Mouse (Mus musculus) midbrain, postnatal 0 days (tissue): ENCODE data around the gene Dnmbp. TPM values are rescaled to one million over a fixed set of nuclear protein-coding genes. Genes with fewer than 3 reads are reported as not detected.
A peak's percentile ranks its signal among the peaks of the same experiment; 100 is the strongest.

Source experiments
- ATAC-seq: fragments of 200-750 bp; cut with Nextera tagmentation; 2 replicates; pipeline ENCODE4 v1.8.0; 2017; ENCODE audit warnings: moderate number of reproducible peaks, mild to moderate bottlenecking, moderate TSS enrichment, moderate library complexity; ENCODE audit not compliant: low FRiP score
- DNase-seq: peaks from one replicate; pipeline ENCODE4 v3.0.0-alpha.2; 2015; ENCODE audit warnings: low spot score
- H3K27ac ChIP-seq: fragments of 300-500 bp; sonication (generic); 2 replicates; pipeline ENCODE4 v1.5.1; 2014; ENCODE audit warnings: low read depth, mild to moderate bottlenecking, low read length, mixed read lengths
- H3K27me3 ChIP-seq: fragments of 300-500 bp; sonication (generic); 2 replicates; pipeline ENCODE4 v1.6.1; 2014; ENCODE audit warnings: low read length, control low read depth, mixed read lengths; ENCODE audit not compliant: insufficient read depth
- H3K36me3 ChIP-seq: fragments of 300-500 bp; sonication (generic); 2 replicates; pipeline ENCODE4 v1.6.1; 2014; ENCODE audit warnings: low read length, control low read depth, mixed read lengths; ENCODE audit not compliant: insufficient read depth
- H3K4me1 ChIP-seq: fragments of 300-500 bp; sonication (generic); 2 replicates; pipeline ENCODE4 v1.6.1; 2014; ENCODE audit warnings: mild to moderate bottlenecking, control low read depth, antibody characterized with exemption, low read length, mixed read lengths; ENCODE audit not compliant: insufficient read depth
- H3K4me2 ChIP-seq: fragments of 300-500 bp; sonication (generic); 2 replicates; pipeline ENCODE4 v1.6.1; 2014; ENCODE audit warnings: low read depth, mild to moderate bottlenecking, low read length, mixed read lengths; ENCODE audit not compliant: poor library complexity, severe bottlenecking
- H3K4me3 ChIP-seq: fragments of 300-500 bp; sonication (generic); 2 replicates; pipeline ENCODE4 v1.5.1; 2014; ENCODE audit warnings: low read depth, mild to moderate bottlenecking, low read length, moderate library complexity
- H3K9ac ChIP-seq: fragments of 300-500 bp; sonication (generic); replicated peaks from 2 replicates; pipeline ENCODE4 v1.6.1; 2014; ENCODE audit warnings: mild to moderate bottlenecking, low read length, moderate library complexity, mixed read lengths; ENCODE audit not compliant: poor library complexity, severe bottlenecking
- H3K9me3 ChIP-seq: fragments of 300-500 bp; sonication (generic); 2 replicates; pipeline ENCODE4 v1.6.1; 2016; ENCODE audit warnings: low read length, control low read depth
- CTCF ChIP-seq: IDR thresholded peaks from 2 replicates; pipeline ENCODE4 v1.5.1; 2016; ENCODE audit warnings: antibody characterized with exemption, mild to moderate bottlenecking
- WGBS: fragments of 180-500 bp; shearing (Covaris S2); extraction: QIAGEN DNeasy Blood & Tissue Kit; methylation state at CpG from one replicate; pipeline ENCODE4 v1.1.7; 2014; 5-methylcytosine and 5-hydroxymethylcytosine counted together
- polyA plus RNA-seq: library from polyadenylated mRNA; unstranded; fragments of >200 nt; fragmentation: Nextera tagmentation; extraction: Ambion mirVana; gene quantifications from 2 replicates; pipeline ENCODE4 v1.2.1, GENCODE M21; 2015
- total RNA-seq: library from RNA; depleted of rRNA; stranded (reverse); fragments of >200 nt; gene quantifications from 2 replicates; pipeline ENCODE4 v1.2.3, GENCODE M21; 2014

Gene Dnmbp
- total and polyA plus RNA-seq, 2 experiments from 2014 or later, result 5.6 to 11.7 TPM

- H3K27ac ChIP-seq, result no peak overlapping the region
- TF ChIP-seq CTCF, result no peak
- ATAC-seq (no peak), DNase-seq (no peak)
- no peak overlapping the region for H3K4me2 ChIP-seq
- no peaks in the 10 kb centered on the region for H3K9me3 ChIP-seq
- no peak overlapping the region for H3K9ac ChIP-seq
- peaks cover 14% of the 10 kb centered on the region; the same call in 1 of the 2 replicates for H3K36me3 ChIP-seq
- no peak overlapping the region for H3K4me3 ChIP-seq
- no peaks in the 10 kb centered on the region for H3K27me3 ChIP-seq
- WGBS, result 85% methylated on average over 9 of the region's 9 CpGs
- no peaks in the 10 kb centered on the region for H3K4me1 ChIP-seq
Observed at GRCm38 (mm10) chr19:43843184-43843583, 96.8 kb downstream of the Dnmbp start.

- ATAC-seq (no peak), DNase-seq (peak; percentile 90)
- Histone ChIP-seq H3K36me3 (no peaks in the 10 kb centered on the region), H3K27ac (no peak overlapping the region), H3K9me3 (no peaks in the 10 kb centered on the region), H3K4me1 (no peaks in the 10 kb centered on the region), H3K4me3 (no peak overlapping the region), H3K4me2 (0 out of 2 replicates have a peak overlapping the region, but pooled peaks have one; percentile 2), H3K27me3 (peaks cover 3% of the 10 kb centered on the region; the same call in 1 of the 2 replicates), H3K9ac (no peak overlapping the region)
- WGBS, result 24% methylated on average over 21 of the region's 21 CpGs
- TF ChIP-seq CTCF, result peak; percentile 98
Observed at GRCm38 (mm10) chr19:43832425-43833069, 107.4 kb downstream of the Dnmbp start.

GRCm38 (mm10) chr19:43826855-43827254 is 113.1 kb downstream of the Dnmbp start:
- no peak overlapping the region for H3K4me2 ChIP-seq
- TF ChIP-seq CTCF, result no peak
- H3K4me1 ChIP-seq, result no peaks in the 10 kb centered on the region
- DNase-seq (no peak), ATAC-seq (no peak)
- 75% methylated on average over 8 of the region's 8 CpGs for WGBS
- H3K4me3 ChIP-seq, result no peak overlapping the region
- no peak overlapping the region for H3K27ac ChIP-seq
- H3K36me3 ChIP-seq, result no peaks in the 10 kb centered on the region
- H3K9ac ChIP-seq, result no peak overlapping the region
- H3K9me3 ChIP-seq, result no peaks in the 10 kb centered on the region
- peaks cover 3% of the 10 kb centered on the region; the same call in 1 of the 2 replicates for H3K27me3 ChIP-seq

GRCm38 (mm10) chr19:43815661-43816414 is 124.2 kb downstream of the Dnmbp start:
- H3K4me1 ChIP-seq, result no peaks in the 10 kb centered on the region
- ATAC-seq (no peak), DNase-seq (no peak)
- no peak for TF ChIP-seq CTCF
- no peak overlapping the region for H3K9ac ChIP-seq
- 61% methylated on average over 14 of the region's 14 CpGs for WGBS
- no peaks in the 10 kb centered on the region for H3K36me3 ChIP-seq
- no peak overlapping the region; the same call in 1 of the 2 replicates for H3K4me2 ChIP-seq
- no peak overlapping the region for H3K27ac ChIP-seq
- H3K4me3 ChIP-seq, result no peak overlapping the region
- H3K9me3 ChIP-seq, result no peaks in the 10 kb centered on the region
- no peaks in the 10 kb centered on the region for H3K27me3 ChIP-seq

GRCm38 (mm10) chr19:43813315-43813714 is 126.7 kb downstream of the Dnmbp start:
- 91% methylated on average over 10 of the region's 10 CpGs for WGBS

GRCm38 (mm10) chr19:43811419-43811818 is 128.6 kb downstream of the Dnmbp start:
- H3K36me3 ChIP-seq, result no peaks in the 10 kb centered on the region
- no peak overlapping the region for H3K4me3 ChIP-seq
- no peak for DNase-seq
- no peak for TF ChIP-seq CTCF
- no peaks in the 10 kb centered on the region for H3K27me3 ChIP-seq
- no peak for ATAC-seq
- H3K27ac ChIP-seq, result no peak overlapping the region
- no peak overlapping the region for H3K9ac ChIP-seq
- no peaks in the 10 kb centered on the region for H3K9me3 ChIP-seq
- no peaks in the 10 kb centered on the region for H3K4me1 ChIP-seq
- WGBS, result 94% methylated on average over 4 of the region's 4 CpGs
- no peak overlapping the region for H3K4me2 ChIP-seq

More at GRCm38 (mm10) chr19:43813315-43813714, 126.7 kb downstream of the Dnmbp start:
- Histone ChIP-seq H3K4me3 (no peak overlapping the region), H3K9ac (no peak overlapping the region), H3K27me3 (no peaks in the 10 kb centered on the region), H3K4me2 (no peak overlapping the region), H3K9me3 (no peaks in the 10 kb centered on the region), H3K27ac (no peak overlapping the region), H3K4me1 (no peaks in the 10 kb centered on the region), H3K36me3 (no peaks in the 10 kb centered on the region)
- DNase-seq (no peak), ATAC-seq (no peak)
- TF ChIP-seq CTCF, result no peak
